Mouse (Mus musculus) liver, adult 2 months (tissue): ENCODE measurements around the gene Olfr187. TPM values are rescaled to one million over a fixed set of nuclear protein-coding genes. Genes with fewer than 3 reads are reported as not detected.

ENCODE experiments used
- DNase-seq: peaks from one replicate; pipeline ENCODE4 v3.0.0-alpha.2; 2011; ENCODE audit warnings: low read depth, low spot score; ENCODE audit errors: extremely low read depth
- H3K27ac ChIP-seq: fragments of 200-500 bp; replicated peaks from 2 replicates; pipeline ENCODE4 v1.5.1; 2012; ENCODE audit warnings: low read depth, mild to moderate bottlenecking, control low read depth, inconsistent platforms, low read length; ENCODE audit not compliant: insufficient read depth
- H3K27me3 ChIP-seq: fragments of 200-500 bp; 2 replicates; pipeline ENCODE4 v1.6.1; 2012; ENCODE audit warnings: mild to moderate bottlenecking, moderate library complexity, low read length, inconsistent platforms; ENCODE audit not compliant: control insufficient read depth, insufficient read depth
- H3K36me3 ChIP-seq: fragments of 200-500 bp; 2 replicates; pipeline ENCODE4 v1.6.1; 2012; ENCODE audit warnings: low read length, inconsistent platforms; ENCODE audit not compliant: control insufficient read depth, insufficient read depth
- H3K4me1 ChIP-seq: fragments of 200-500 bp; 2 replicates; pipeline ENCODE4 v1.6.1; 2011; ENCODE audit warnings: low read length; ENCODE audit not compliant: control insufficient read depth, insufficient read depth
- H3K4me3 ChIP-seq: fragments of 200-500 bp; 2 replicates; pipeline ENCODE4 v1.5.1; 2011; ENCODE audit warnings: low read depth, mild to moderate bottlenecking, control low read depth, low read length, moderate library complexity; ENCODE audit not compliant: insufficient read depth
- H3K79me2 ChIP-seq: fragments of 200-500 bp; 2 replicates; pipeline ENCODE4 v1.6.1; 2012; ENCODE audit warnings: inconsistent platforms, mild to moderate bottlenecking, low read length, moderate library complexity; ENCODE audit not compliant: control insufficient read depth, insufficient read depth
- H3K9ac ChIP-seq: fragments of 200-500 bp; 2 replicates; pipeline ENCODE4 v1.6.1; 2012; ENCODE audit warnings: low read depth, mild to moderate bottlenecking, control low read depth, inconsistent platforms, low read length
- CTCF ChIP-seq: fragments of 200-500 bp; IDR thresholded peaks from 2 replicates; pipeline ENCODE4 v1.5.1; 2011; ENCODE audit warnings: low read depth, low read length, control low read depth
- POLR2A ChIP-seq: fragments of 200-500 bp; IDR thresholded peaks from 2 replicates; pipeline ENCODE4 v1.6.1; 2011; ENCODE audit warnings: low read length, control low read depth; ENCODE audit not compliant: insufficient read depth; ENCODE audit errors: extremely low read depth
- WGBS: fragments of 180-500 bp; shearing (Covaris S2); methylation state at CpG from one replicate; pipeline ENCODE4 v1.1.7; 2018; 5-methylcytosine and 5-hydroxymethylcytosine counted together
- polyA plus RNA-seq: library from polyadenylated mRNA; depleted of rRNA; stranded (reverse); fragments of >200 nt; gene quantifications from 2 replicates; pipeline ENCODE4 v1.2.3, GENCODE M21; 2012; rRNA removed
- total RNA-seq: library from RNA; depleted of rRNA; stranded (reverse); fragments of >200 nt; gene quantifications from 2 replicates; pipeline ENCODE4 v1.2.3, GENCODE M21; 2014; rRNA removed

Olfr187 gene
- total and polyA plus RNA-seq, 2 experiments = not detected

- no peak for DNase-seq
- no peaks in the 10 kb centered on the region for H3K4me1 ChIP-seq
- no peaks in the 10 kb centered on the region for H3K36me3 ChIP-seq
- TF ChIP-seq CTCF = no peak
- no peak for TF ChIP-seq POLR2A
- WGBS = 64% methylated on average over 2 of the region's 2 CpGs
- no peaks in the 10 kb centered on the region for H3K79me2 ChIP-seq
- H3K9ac ChIP-seq = no peak within 1 kb of the TSS
- no peak within 1 kb of the TSS for H3K27ac ChIP-seq
- no peaks in the 10 kb centered on the region for H3K27me3 ChIP-seq
- H3K4me3 ChIP-seq = no peak within 1 kb of the TSS
Observed at GRCm38 (mm10) chr16:58995057-58995456, 44.5 kb downstream of the Olfr187 start, which contains the start of gene Olfr183. Gene Olfr183 (plus strand): TSS chr16:58995357.

Other genes starting within 250 kb of the Olfr187 start
- not detected in 2 replicates for gene Olfr173, start 239.5 kb downstream of the Olfr187 start, total RNA-seq
- not detected in 2 replicates for gene Olfr173, start 239.5 kb downstream of the Olfr187 start, polyA plus RNA-seq
- gene Olfr175-ps1, start 213.0 kb downstream of the Olfr187 start, total RNA-seq = not detected in 2 replicates
- not detected in 2 replicates for gene Olfr175-ps1, start 213.0 kb downstream of the Olfr187 start, polyA plus RNA-seq
- not detected in 2 replicates for gene Olfr177, start 165.0 kb downstream of the Olfr187 start, total RNA-seq
- not detected in 2 replicates for gene Olfr177, start 165.0 kb downstream of the Olfr187 start, polyA plus RNA-seq
- not detected in 2 replicates for gene Olfr178, start 147.7 kb downstream of the Olfr187 start, total RNA-seq
- gene Olfr178, start 147.7 kb downstream of the Olfr187 start, polyA plus RNA-seq = not detected in 2 replicates
- gene Olfr181, start 111.0 kb downstream of the Olfr187 start, total RNA-seq = not detected in 2 replicates
- gene Olfr181, start 111.0 kb downstream of the Olfr187 start, polyA plus RNA-seq = not detected in 2 replicates
- not detected in 2 replicates for gene Olfr180, start 110.4 kb downstream of the Olfr187 start, total RNA-seq
- gene Olfr180, start 110.4 kb downstream of the Olfr187 start, polyA plus RNA-seq = not detected in 2 replicates
- gene Olfr183, start 44.4 kb downstream of the Olfr187 start, total RNA-seq = not detected in 2 replicates
- not detected in 2 replicates for gene Olfr183, start 44.4 kb downstream of the Olfr187 start, polyA plus RNA-seq
- not detected in 2 replicates for gene Olfr186, start 9.5 kb downstream of the Olfr187 start, total RNA-seq
- not detected in 2 replicates for gene Olfr186, start 9.5 kb downstream of the Olfr187 start, polyA plus RNA-seq
- gene Olfr190, start 38.2 kb upstream of the Olfr187 start, total RNA-seq = not detected in 2 replicates
- gene Olfr190, start 38.2 kb upstream of the Olfr187 start, polyA plus RNA-seq = not detected in 2 replicates
- not detected in 2 replicates for gene Olfr191, start 50.1 kb upstream of the Olfr187 start, total RNA-seq
- not detected in 2 replicates for gene Olfr191, start 50.1 kb upstream of the Olfr187 start, polyA plus RNA-seq
- gene Olfr193, start 72.1 kb upstream of the Olfr187 start, total RNA-seq = not detected in 2 replicates
- not detected in 2 replicates for gene Olfr193, start 72.1 kb upstream of the Olfr187 start, polyA plus RNA-seq
- not detected in 2 replicates for gene Olfr194, start 81.3 kb upstream of the Olfr187 start, total RNA-seq
- not detected in 2 replicates for gene Olfr194, start 81.3 kb upstream of the Olfr187 start, polyA plus RNA-seq
- not detected in 2 replicates for gene Olfr195, start 107.3 kb upstream of the Olfr187 start, total RNA-seq
- gene Olfr195, start 107.3 kb upstream of the Olfr187 start, polyA plus RNA-seq = not detected in 2 replicates
- gene Olfr196, start 130.7 kb upstream of the Olfr187 start, total RNA-seq = not detected in 2 replicates
- gene Olfr196, start 130.7 kb upstream of the Olfr187 start, polyA plus RNA-seq = not detected in 2 replicates
- gene Olfr198, start 163.8 kb upstream of the Olfr187 start, total RNA-seq = not detected in 2 replicates
- not detected in 2 replicates for gene Olfr198, start 163.8 kb upstream of the Olfr187 start, polyA plus RNA-seq
- not detected in 2 replicates for gene Olfr199, start 180.0 kb upstream of the Olfr187 start, total RNA-seq
- not detected in 2 replicates for gene Olfr199, start 180.0 kb upstream of the Olfr187 start, polyA plus RNA-seq
- gene Olfr201, start 232.9 kb upstream of the Olfr187 start, total RNA-seq = not detected in 2 replicates
- not detected in 2 replicates for gene Olfr201, start 232.9 kb upstream of the Olfr187 start, polyA plus RNA-seq
- not detected in 2 replicates for gene Olfr202, start 247.0 kb upstream of the Olfr187 start, total RNA-seq
- not detected in 2 replicates for gene Olfr202, start 247.0 kb upstream of the Olfr187 start, polyA plus RNA-seq